Mouse (Mus musculus) stomach, embryonic 16.5 days (tissue): Measurements from ENCODE around the gene Rgs3. TPM values are rescaled to one million over a fixed set of nuclear protein-coding genes. Genes with fewer than 3 reads are reported as not detected.
A peak's percentile ranks its signal among the peaks of the same experiment; 100 is the strongest.

Experiments
- ATAC-seq: fragments of 200-750 bp; cut with Nextera tagmentation; 2 replicates; pipeline ENCODE4 v1.8.0; 2017; ENCODE audit warnings: moderate number of reproducible peaks, moderate TSS enrichment; ENCODE audit not compliant: insufficient read depth, low FRiP score
- H3K27ac ChIP-seq: fragments of 300-500 bp; sonication (generic); 2 replicates; pipeline ENCODE4 v1.5.1; 2014; ENCODE audit warnings: low read length
- H3K27me3 ChIP-seq: fragments of 300-500 bp; sonication (generic); 2 replicates; pipeline ENCODE4 v1.6.1; 2014; ENCODE audit warnings: low read length, control low read depth, mixed read lengths; ENCODE audit not compliant: control insufficient read depth, insufficient read depth
- H3K36me3 ChIP-seq: fragments of 300-500 bp; sonication (generic); 2 replicates; pipeline ENCODE4 v1.6.1; 2014; ENCODE audit warnings: low read length; ENCODE audit not compliant: control insufficient read depth, insufficient read depth
- H3K4me1 ChIP-seq: fragments of 300-500 bp; sonication (generic); 2 replicates; pipeline ENCODE4 v1.6.1; 2014; ENCODE audit warnings: low read length, control low read depth, mixed read lengths; ENCODE audit not compliant: control insufficient read depth, insufficient read depth
- H3K4me2 ChIP-seq: fragments of 300-500 bp; sonication (generic); 2 replicates; pipeline ENCODE4 v1.6.1; 2014; ENCODE audit warnings: low read depth, low read length, mixed read lengths
- H3K4me3 ChIP-seq: fragments of 300-500 bp; sonication (generic); replicated peaks from 2 replicates; pipeline ENCODE4 v1.5.1; 2014; ENCODE audit warnings: mild to moderate bottlenecking, low read length
- H3K9ac ChIP-seq: fragments of 300-500 bp; sonication (generic); 2 replicates; pipeline ENCODE4 v1.6.1; 2014; ENCODE audit warnings: low read length
- H3K9me3 ChIP-seq: fragments of 300-500 bp; sonication (generic); replicated peaks from 2 replicates; pipeline ENCODE4 v1.6.1; 2016; ENCODE audit warnings: low read length, control low read depth; ENCODE audit not compliant: control insufficient read depth
- WGBS: fragments of 180-500 bp; shearing (Covaris S2); extraction: QIAGEN DNeasy Blood & Tissue Kit; methylation state at CpG from one replicate; pipeline ENCODE4 v1.1.7; 2014; 5-methylcytosine and 5-hydroxymethylcytosine counted together
- polyA plus RNA-seq: library from polyadenylated mRNA; unstranded; fragments of >200 nt; fragmentation: Nextera tagmentation; extraction: Ambion mirVana; gene quantifications from 2 replicates; pipeline ENCODE4 v1.2.1, GENCODE M21; 2015

Rgs3 gene
- polyA plus RNA-seq, 1 experiment from 2014 or later, result 55.2 TPM

- peak; percentile 16; the same call in 1 of the 2 replicates for ATAC-seq
- Histone ChIP-seq H3K27me3 (no peaks in the 10 kb centered on the region), H3K27ac (0 out of 2 replicates have a peak overlapping the region, but pooled peaks have one; percentile 36), H3K4me2 (no peak overlapping the region), H3K36me3 (no peaks in the 10 kb centered on the region), H3K9ac (no peak overlapping the region), H3K9me3 (no peaks in the 10 kb centered on the region), H3K4me3 (no peak overlapping the region), H3K4me1 (peaks cover 36% of the 10 kb centered on the region)
- 28% methylated on average over 10 of the region's 10 CpGs for WGBS
Measured at GRCm38 (mm10) chr4:62744534-62744956, 184.9 kb downstream of the Rgs3 start.

DNA sequence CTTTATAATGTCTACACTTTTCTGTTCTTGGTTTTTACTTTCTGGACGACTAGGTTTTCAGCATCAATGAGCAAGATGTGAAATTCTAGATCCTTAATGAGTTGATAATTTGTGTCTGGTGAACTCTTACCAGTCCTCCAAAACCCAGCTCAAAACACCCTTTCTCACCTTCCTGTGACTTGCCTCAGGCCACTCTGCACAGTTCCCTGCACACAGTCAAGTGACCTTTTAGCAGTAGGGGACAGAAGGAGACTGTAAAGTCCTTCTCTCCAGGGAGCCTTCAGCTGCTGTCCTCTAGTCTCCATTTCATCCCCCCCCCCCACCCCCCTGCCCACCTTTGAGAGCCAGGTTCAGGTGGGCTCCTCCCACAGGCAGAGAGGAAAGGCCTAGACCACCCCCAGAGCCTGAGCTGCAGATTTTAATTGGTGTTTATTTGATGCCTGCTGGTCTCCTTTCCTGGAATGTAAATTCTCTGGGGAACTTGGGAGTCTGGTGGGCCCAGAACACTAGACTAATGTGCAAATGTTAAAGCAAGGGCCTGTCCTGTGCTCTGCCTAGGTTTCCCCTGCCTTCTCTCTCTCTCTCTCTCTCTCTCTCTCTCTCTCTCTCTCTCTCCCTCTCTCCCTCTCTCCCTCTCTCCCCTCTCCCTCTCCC is 185.5 kb downstream of the Rgs3 start:
- H3K4me2 ChIP-seq, result no peak overlapping the region
- H3K27ac ChIP-seq, result peak overlapping the region; percentile 36; the same call in 1 of the 2 replicates
- H3K27me3 ChIP-seq, result no peaks in the 10 kb centered on the region
- 67% methylated on average over 1 of the region's 1 CpGs for WGBS
- no peaks in the 10 kb centered on the region for H3K36me3 ChIP-seq
- H3K4me3 ChIP-seq, result no peak overlapping the region
- H3K9ac ChIP-seq, result 0 out of 2 replicates have a peak overlapping the region, but pooled peaks have one; percentile 5
- H3K4me1 ChIP-seq, result peaks cover 36% of the 10 kb centered on the region
- H3K9me3 ChIP-seq, result no peaks in the 10 kb centered on the region
- ATAC-seq, result no peak

Other genes with a start within 250 kb of the Rgs3 start
- gene Fkbp15, start 199.3 kb upstream of the Rgs3 start, polyA plus RNA-seq, result 29.8 and 30.2 TPM in 2 replicates
- gene Slc31a1, start 199.1 kb upstream of the Rgs3 start, polyA plus RNA-seq, result 62.9 and 74.4 TPM in 2 replicates
- 127 and 128 TPM in 2 replicates for gene Cdc26, start 151.2 kb upstream of the Rgs3 start, polyA plus RNA-seq
- gene Prpf4, start 151.1 kb upstream of the Rgs3 start, polyA plus RNA-seq, result 16.6 and 18.3 TPM in 2 replicates
- gene Rnf183, start 124.6 kb upstream of the Rgs3 start, polyA plus RNA-seq, result 0.26 and 0.34 TPM in 2 replicates
- 6.8 and 8.0 TPM in 2 replicates for gene Wdr31, start 89.0 kb upstream of the Rgs3 start, polyA plus RNA-seq
- gene Bspry, start 79.8 kb upstream of the Rgs3 start, polyA plus RNA-seq, result 29.3 and 35.5 TPM in 2 replicates
- gene Hdhd3, start 56.4 kb upstream of the Rgs3 start, polyA plus RNA-seq, result 30.0 and 32.1 TPM in 2 replicates
- gene Alad, start 39.9 kb upstream of the Rgs3 start, polyA plus RNA-seq, result 144 and 150 TPM in 2 replicates
- gene Pole3, start 34.8 kb upstream of the Rgs3 start, polyA plus RNA-seq, result 76.0 and 77.8 TPM in 2 replicates
- gene 4933430I17Rik, start 34.5 kb upstream of the Rgs3 start, polyA plus RNA-seq, result 0.31 TPM in 1 of 2 replicates, not detected in the other